Mouse (Mus musculus) heart, postnatal 0 days (tissue): Measurements from ENCODE around the gene Phldb1. TPM values are rescaled to one million over a fixed set of nuclear protein-coding genes. Genes with fewer than 3 reads are reported as not detected.
A peak's percentile ranks its signal among the peaks of the same experiment; 100 is the strongest.

Experiments used
- ATAC-seq: fragments of 200-750 bp; cut with Nextera tagmentation; 2 replicates; pipeline ENCODE4 v1.8.0; 2017; ENCODE audit warnings: low read depth, moderate number of reproducible peaks, moderate library complexity; ENCODE audit not compliant: insufficient read depth
- DNase-seq: peaks from one replicate; pipeline ENCODE4 v3.0.0-alpha.2; 2016; ENCODE audit warnings: low spot score
- H3K27ac ChIP-seq: fragments of 300-500 bp; sonication (generic); 2 replicates; pipeline ENCODE4 v1.5.1; 2014; ENCODE audit warnings: low read depth, mild to moderate bottlenecking
- H3K27me3 ChIP-seq: fragments of 300-500 bp; sonication (generic); 2 replicates; pipeline ENCODE4 v1.6.1; 2014; ENCODE audit warnings: low read length, mixed read lengths; ENCODE audit not compliant: control insufficient read depth, insufficient read depth
- H3K36me3 ChIP-seq: fragments of 300-500 bp; sonication (generic); replicated peaks from 2 replicates; pipeline ENCODE4 v1.6.1; 2014; ENCODE audit warnings: low read length, mixed read lengths; ENCODE audit not compliant: control insufficient read depth, insufficient read depth
- H3K4me1 ChIP-seq: fragments of 300-500 bp; sonication (generic); 2 replicates; pipeline ENCODE4 v1.6.1; 2014; ENCODE audit warnings: antibody characterized with exemption; ENCODE audit not compliant: control insufficient read depth, insufficient read depth
- H3K4me2 ChIP-seq: fragments of 300-500 bp; sonication (generic); 2 replicates; pipeline ENCODE4 v1.6.1; 2014; ENCODE audit warnings: low read depth, mild to moderate bottlenecking, low read length, moderate library complexity
- H3K4me3 ChIP-seq: fragments of 300-500 bp; sonication (generic); 2 replicates; pipeline ENCODE4 v1.5.1; 2014; ENCODE audit warnings: low read depth, low read length
- H3K9ac ChIP-seq: fragments of 300-500 bp; sonication (generic); replicated peaks from 2 replicates; pipeline ENCODE4 v1.6.1; 2014; ENCODE audit warnings: low read depth, low read length, mixed read lengths
- H3K9me3 ChIP-seq: fragments of 300-500 bp; sonication (generic); replicated peaks from 2 replicates; pipeline ENCODE4 v1.6.1; 2016; ENCODE audit warnings: low read length; ENCODE audit not compliant: control insufficient read depth
- CTCF ChIP-seq: IDR thresholded peaks from 2 replicates; pipeline ENCODE4 v1.5.1; 2016; ENCODE audit warnings: antibody characterized with exemption, control low read depth, low read depth
- EP300 ChIP-seq: IDR thresholded peaks from 2 replicates; pipeline ENCODE4 v1.6.1; 2016; ENCODE audit warnings: antibody characterized with exemption, low read depth
- WGBS: fragments of 180-500 bp; shearing (Covaris S2); extraction: QIAGEN DNeasy Blood & Tissue Kit; methylation state at CpG from one replicate; pipeline ENCODE4 v1.1.7; 2014; 5-methylcytosine and 5-hydroxymethylcytosine counted together
- polyA plus RNA-seq: library from polyadenylated mRNA; unstranded; fragments of >200 nt; fragmentation: Nextera tagmentation; extraction: Ambion mirVana; gene quantifications from 2 replicates; pipeline ENCODE4 v1.2.1, GENCODE M21; 2015
- total RNA-seq: library from RNA; depleted of rRNA; stranded (reverse); fragments of >200 nt; gene quantifications from 2 replicates; pipeline ENCODE4 v1.2.3, GENCODE M21; 2014; ENCODE audit warnings: low replicate concordance

Gene Phldb1
- total and polyA plus RNA-seq, 2 experiments from 2014 or later: 28.0 to 138 TPM

DNA sequence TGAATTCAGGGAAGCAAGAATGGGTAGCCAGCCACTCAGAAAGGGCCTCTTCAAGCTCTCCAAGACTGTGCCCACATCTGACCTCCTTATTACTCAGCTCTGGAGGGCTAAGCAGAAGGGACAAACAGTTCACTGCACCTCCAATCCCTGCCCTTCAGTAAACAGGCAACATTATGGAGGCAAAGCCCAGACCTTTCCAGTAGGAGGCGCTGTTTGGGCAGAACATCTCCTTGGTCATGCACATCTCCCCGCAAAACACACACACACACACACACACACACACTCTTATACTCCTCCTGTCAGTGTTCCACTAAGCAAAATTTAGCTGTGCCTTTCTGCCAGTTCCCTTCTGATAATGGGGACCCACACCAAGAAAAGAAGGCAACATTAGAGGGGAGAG is 25.4 kb downstream of the Phldb1 start:
- Histone ChIP-seq H3K4me2 (no peak overlapping the region), H3K9me3 (no peaks in the 10 kb centered on the region), H3K9ac (no peak overlapping the region), H3K27me3 (no peaks in the 10 kb centered on the region), H3K27ac (peak overlapping the region; percentile 32; the same call in 1 of the 2 replicates), H3K36me3 (peaks cover 77% of the 10 kb centered on the region), H3K4me3 (no peak overlapping the region), H3K4me1 (peaks cover 5% of the 10 kb centered on the region; the same call in 1 of the 2 replicates)
- ATAC-seq (no peak), DNase-seq (no peak)
- WGBS: 49% methylated on average over 2 of the region's 2 CpGs
- no peak for TF ChIP-seq EP300
- peak; percentile 61 for TF ChIP-seq CTCF

DNA sequence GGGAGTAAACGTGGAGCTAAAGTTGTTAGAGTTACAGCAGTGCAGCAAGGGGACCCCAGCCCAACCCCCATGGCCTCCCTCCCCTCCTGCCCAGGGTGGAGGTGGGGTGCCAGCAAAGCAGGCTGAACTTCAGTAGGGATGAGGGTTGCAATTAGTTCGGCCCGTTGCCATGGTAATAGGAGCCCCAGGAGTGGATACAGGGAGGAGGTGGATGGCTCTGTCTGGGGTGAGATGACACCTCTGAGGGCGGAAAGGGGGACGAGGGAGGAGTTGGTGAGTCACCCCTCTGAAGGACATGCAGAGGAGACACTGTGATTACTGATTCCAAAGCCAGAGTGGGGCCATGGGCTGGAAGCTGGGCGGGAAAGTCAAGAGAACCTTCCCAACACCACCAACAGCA is 26.1 kb downstream of the Phldb1 start:
- DNase-seq (no peak), ATAC-seq (peak; percentile 25; the same call in 1 of the 2 replicates)
- Histone ChIP-seq H3K27me3 (no peaks in the 10 kb centered on the region), H3K9me3 (no peaks in the 10 kb centered on the region), H3K27ac (peak overlapping the region; percentile 36; the same call in 1 of the 2 replicates), H3K9ac (no peak overlapping the region; the same call in 1 of the 2 replicates), H3K4me1 (peaks cover 5% of the 10 kb centered on the region; the same call in 1 of the 2 replicates), H3K4me2 (peak overlapping the region; percentile 63), H3K36me3 (peaks cover 79% of the 10 kb centered on the region), H3K4me3 (peak overlapping the region; percentile 31)
- TF ChIP-seq CTCF (no peak), EP300 (no peak)
- WGBS: 21% methylated on average over 6 of the region's 6 CpGs

DNA sequence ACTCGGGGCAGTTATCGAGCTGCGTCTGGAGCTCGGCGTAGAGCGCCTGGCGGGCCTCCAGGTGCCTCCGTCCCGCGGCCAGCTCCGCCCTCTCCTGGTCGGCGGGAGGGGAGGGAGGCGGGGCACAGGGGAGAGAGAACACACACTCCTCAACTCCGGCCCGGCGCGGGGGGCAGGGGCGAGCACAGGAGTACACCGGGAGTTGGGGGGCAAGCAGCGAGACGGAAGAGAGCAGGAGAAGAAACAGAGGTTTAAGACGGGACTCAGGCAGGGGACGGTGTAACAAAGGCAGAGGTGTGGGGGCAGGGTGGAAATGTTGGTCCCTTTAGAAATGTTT is 26.6 kb downstream of the Phldb1 start:
- 5% methylated on average over 24 of the region's 24 CpGs for WGBS

DNA sequence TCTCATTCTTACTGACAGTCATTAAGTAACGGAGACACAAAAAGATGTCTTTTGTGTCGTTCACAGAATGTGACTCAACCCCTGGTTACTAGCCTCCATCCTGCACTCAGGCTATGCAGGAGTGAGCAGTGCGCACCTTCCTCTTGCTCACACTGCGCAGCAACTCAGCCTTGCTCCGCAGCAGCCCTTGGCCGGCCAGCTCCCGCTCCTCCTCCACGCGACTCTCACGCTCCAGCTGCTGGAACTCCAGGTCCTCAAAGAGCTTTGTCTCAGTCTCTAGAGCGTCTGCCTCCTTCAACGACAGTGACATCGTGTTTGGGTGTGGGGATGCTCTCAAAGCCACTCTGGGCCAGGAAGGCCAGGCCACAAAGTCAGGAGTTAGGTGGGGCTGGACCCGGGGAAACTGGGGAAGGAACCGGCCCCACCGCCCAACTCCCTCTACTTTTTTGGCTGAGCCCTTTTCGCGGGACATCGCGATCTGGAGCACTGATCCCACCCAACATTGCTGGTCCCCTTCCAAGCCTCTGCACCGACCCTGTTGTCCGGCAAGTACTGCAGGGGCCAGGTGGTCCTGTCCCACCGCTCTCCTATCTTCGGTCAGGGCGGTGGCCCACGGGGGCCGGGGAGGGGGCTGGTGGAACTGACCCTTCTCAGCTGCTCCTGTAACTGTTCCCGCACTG is 27.1 kb downstream of the Phldb1 start:
- TF ChIP-seq EP300 (no peak), CTCF (no peak)
- Histone ChIP-seq H3K4me1 (peaks cover 5% of the 10 kb centered on the region; the same call in 1 of the 2 replicates), H3K4me2 (peak overlapping the region; percentile 63), H3K36me3 (peaks cover 80% of the 10 kb centered on the region), H3K9ac (peak overlapping the region; percentile 41), H3K27me3 (no peaks in the 10 kb centered on the region), H3K9me3 (no peaks in the 10 kb centered on the region), H3K27ac (no peak overlapping the region), H3K4me3 (peak overlapping the region; percentile 31)
- 33% methylated on average over 28 of the region's 28 CpGs for WGBS
- DNase-seq (no peak), ATAC-seq (no peak)

More for the DNA sequence above, 26.6 kb downstream of the Phldb1 start:
- H3K4me3 ChIP-seq: peak overlapping the region; percentile 31
- peak overlapping the region; percentile 36; the same call in 1 of the 2 replicates for H3K27ac ChIP-seq
- H3K4me1 ChIP-seq: peaks cover 5% of the 10 kb centered on the region; the same call in 1 of the 2 replicates
- ATAC-seq (peak; percentile 89), DNase-seq (peak; percentile 83)
- peak; percentile 48 for TF ChIP-seq CTCF
- no peak for TF ChIP-seq EP300
- H3K9ac ChIP-seq: peak overlapping the region; percentile 41
- peak overlapping the region; percentile 63 for H3K4me2 ChIP-seq
- no peaks in the 10 kb centered on the region for H3K27me3 ChIP-seq
- H3K36me3 ChIP-seq: peaks cover 79% of the 10 kb centered on the region
- no peaks in the 10 kb centered on the region for H3K9me3 ChIP-seq

DNA sequence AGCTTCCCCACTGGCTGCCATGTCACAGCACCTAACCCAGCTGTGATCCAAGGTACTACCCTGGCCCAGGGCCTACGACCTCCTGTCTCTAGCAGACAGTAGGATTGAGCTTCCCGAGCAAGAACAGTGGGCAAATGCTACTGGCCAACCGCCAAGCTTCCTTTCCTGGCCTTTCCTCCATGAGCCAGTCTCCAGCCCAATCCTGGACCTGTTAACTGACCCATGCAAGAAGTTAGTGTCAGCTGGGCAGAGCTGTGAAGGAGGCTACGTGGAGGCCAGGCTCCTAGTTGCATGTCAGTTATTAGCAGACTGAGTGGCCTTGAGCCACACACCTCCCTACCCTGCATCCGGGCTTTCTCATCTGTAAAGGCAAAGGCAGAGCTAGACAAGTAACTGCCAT is 35.3 kb downstream of the Phldb1 start:
- no peak for ATAC-seq
- Histone ChIP-seq H3K4me1 (no peaks in the 10 kb centered on the region), H3K4me3 (no peak overlapping the region), H3K36me3 (peaks cover 99% of the 10 kb centered on the region), H3K27me3 (no peaks in the 10 kb centered on the region), H3K27ac (no peak overlapping the region), H3K9me3 (no peaks in the 10 kb centered on the region), H3K9ac (no peak overlapping the region), H3K4me2 (no peak overlapping the region)
- 73% methylated on average over 5 of the region's 5 CpGs for WGBS
- DNase-seq: no peak
- TF ChIP-seq CTCF: no peak
- no peak for TF ChIP-seq EP300
